ENCODE assay signal across 8 mouse cellular contexts in the genomic region with DNA sequence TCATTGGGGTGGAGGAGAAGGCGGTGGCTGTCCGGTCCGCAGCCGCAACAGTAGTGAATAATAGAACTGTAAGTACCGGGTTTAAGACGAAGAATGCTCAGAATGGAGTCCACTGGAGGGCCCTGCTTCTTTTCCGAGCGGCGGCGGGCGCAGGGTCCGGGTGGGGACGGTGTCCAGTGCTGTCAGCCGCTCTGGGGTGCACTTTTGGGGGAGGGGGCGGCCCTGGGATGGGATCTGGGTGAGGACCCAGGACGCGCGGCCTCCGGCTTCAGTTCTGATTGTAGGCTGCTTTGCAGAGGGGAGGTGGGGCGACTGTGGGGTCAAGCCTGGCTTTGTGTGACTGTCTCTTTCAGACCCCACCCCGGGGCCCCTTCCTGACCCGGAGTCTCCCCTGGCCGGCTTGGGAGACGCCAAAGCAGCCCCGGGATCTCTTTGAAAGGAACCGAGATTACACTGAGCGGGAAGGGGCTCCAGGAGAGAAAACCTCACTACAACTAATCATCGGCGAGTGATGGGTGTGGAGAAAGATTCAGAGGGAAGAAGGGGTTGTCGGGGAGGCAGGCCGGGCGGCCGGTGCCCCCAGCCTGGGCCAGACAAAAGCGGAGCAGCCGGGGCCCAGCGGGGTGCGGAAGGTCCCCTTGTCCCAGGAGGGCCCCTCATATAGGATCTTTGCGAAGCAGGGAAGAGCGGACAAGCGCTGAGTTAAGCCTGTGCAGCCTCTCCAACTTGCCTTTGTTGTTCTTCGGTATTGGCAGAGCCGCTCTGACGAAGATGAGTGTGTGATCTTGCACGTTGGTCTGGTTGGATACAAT. TPM values are rescaled to one million over a fixed set of nuclear protein-coding genes. Genes with fewer than 3 reads are reported as not detected.
DNase-seq lines count a peak whose midpoint lies in the region; ATAC-seq lines count a peak whose summit lies in the region.

No protein-coding gene starts in this region.

- under 1% methylated on average over 44 of the region's 44 CpGs for WGBS in embryonic facial prominence, embryonic 13.5 days
- 1% methylated on average over 43 of the region's 44 CpGs for WGBS in hindbrain, embryonic 15.5 days
- WGBS in midbrain, embryonic 15.5 days, result under 1% methylated on average over 44 of the region's 44 CpGs
- under 1% methylated on average over 44 of the region's 44 CpGs for WGBS in stomach, embryonic 15.5 days

- H3K9me3 ChIP-seq in embryonic facial prominence, embryonic 13.5 days, result no peaks in the 10 kb centered on the region
- H3K9me3 ChIP-seq in hindbrain, embryonic 15.5 days, result no peaks in the 10 kb centered on the region
- H3K9me3 ChIP-seq in midbrain, embryonic 15.5 days, result no peaks in the 10 kb centered on the region
- H3K9me3 ChIP-seq in stomach, embryonic 15.5 days, result no peaks in the 10 kb centered on the region

- intact Hi-C loops in gastrocnemius, postnatal 14 days (cut with DNase I; ENCODE audit: low total_unique reads), result loop anchor here (5.0 to 10.0 kb wide), 2 partner anchors 55 to 63 kb away; no protein-coding TSS in a partner anchor
- intact Hi-C loops in left cerebral cortex, postnatal 4 days (cut with DNase I), result loop anchor here (5.0 kb wide), 1 partner anchor 68 kb away; no protein-coding TSS in a partner anchor

- H3K9ac ChIP-seq in embryonic facial prominence, embryonic 13.5 days, result peak overlapping the region; percentile 94
- H3K9ac ChIP-seq in hindbrain, embryonic 15.5 days, result peak overlapping the region; percentile 83
- peak overlapping the region; percentile 95 for H3K9ac ChIP-seq in midbrain, embryonic 15.5 days
- H3K9ac ChIP-seq in stomach, embryonic 15.5 days, result peak overlapping the region; percentile 86

- peaks cover 17% of the 10 kb centered on the region for H3K4me1 ChIP-seq in embryonic facial prominence, embryonic 13.5 days
- H3K4me1 ChIP-seq in hindbrain, embryonic 15.5 days (replicated peaks), result peaks cover 30% of the 10 kb centered on the region
- peaks cover 33% of the 10 kb centered on the region for H3K4me1 ChIP-seq in midbrain, embryonic 15.5 days
- H3K4me1 ChIP-seq in stomach, embryonic 15.5 days, result peaks cover 4% of the 10 kb centered on the region

- peak overlapping the region; percentile 81 for H3K4me2 ChIP-seq in embryonic facial prominence, embryonic 13.5 days
- H3K4me2 ChIP-seq in hindbrain, embryonic 15.5 days, result peak overlapping the region; percentile 86
- H3K4me2 ChIP-seq in midbrain, embryonic 15.5 days, result peak overlapping the region; percentile 77
- peak overlapping the region; percentile 71 for H3K4me2 ChIP-seq in stomach, embryonic 15.5 days

- peak overlapping the region; percentile 94 for H3K27ac ChIP-seq in embryonic facial prominence, embryonic 13.5 days
- H3K27ac ChIP-seq in hindbrain, embryonic 15.5 days (replicated peaks), result peak overlapping the region; percentile 88
- peak overlapping the region; percentile 97 for H3K27ac ChIP-seq in midbrain, embryonic 15.5 days
- H3K27ac ChIP-seq in stomach, embryonic 15.5 days, result peak overlapping the region; percentile 95

- ATAC-seq in embryonic facial prominence, embryonic 13.5 days (ENCODE audit: insufficient number of reproducible peaks, insufficient read depth, low FRiP score, low TSS enrichment, low read depth), result peak; percentile 1
- peak; percentile 67 for ATAC-seq in hindbrain, embryonic 15.5 days (ENCODE audit: low FRiP score, low read depth)
- peak; percentile 62 for ATAC-seq in midbrain, embryonic 15.5 days (replicated peaks)
- ATAC-seq in stomach, embryonic 15.5 days (ENCODE audit: insufficient read depth, low FRiP score, low read depth), result peak; percentile 33

- no peaks in the 10 kb centered on the region for H3K27me3 ChIP-seq in embryonic facial prominence, embryonic 13.5 days
- no peaks in the 10 kb centered on the region for H3K27me3 ChIP-seq in hindbrain, embryonic 15.5 days
- no peaks in the 10 kb centered on the region for H3K27me3 ChIP-seq in midbrain, embryonic 15.5 days (replicated peaks)
- H3K27me3 ChIP-seq in stomach, embryonic 15.5 days (replicated peaks), result no peaks in the 10 kb centered on the region

- peak; percentile 51 for DNase-seq in gastrocnemius, postnatal 14 days
- DNase-seq in gastrocnemius, postnatal 25 days, result no peak
- peak; percentile 60 for DNase-seq in adrenal gland, adult 2 months
- DNase-seq in left cerebral cortex, postnatal 4 days, result peak; percentile 68

- H3K4me3 ChIP-seq in embryonic facial prominence, embryonic 13.5 days, result peak overlapping the region; percentile 97
- H3K4me3 ChIP-seq in hindbrain, embryonic 15.5 days, result peak overlapping the region; percentile 71
- H3K4me3 ChIP-seq in midbrain, embryonic 15.5 days, result peak overlapping the region; percentile 97
- H3K4me3 ChIP-seq in stomach, embryonic 15.5 days (replicated peaks), result peak overlapping the region; percentile 94

- H3K36me3 ChIP-seq in embryonic facial prominence, embryonic 13.5 days, result peaks cover 12% of the 10 kb centered on the region; the same call in 1 of the 2 replicates
- no peaks in the 10 kb centered on the region for H3K36me3 ChIP-seq in hindbrain, embryonic 15.5 days
- H3K36me3 ChIP-seq in midbrain, embryonic 15.5 days (replicated peaks), result no peaks in the 10 kb centered on the region
- H3K36me3 ChIP-seq in stomach, embryonic 15.5 days, result no peaks in the 10 kb centered on the region

RNA-seq across cellular contexts. Expression of gene Clasp1, which starts 0.8 kb away (rescaled TPM):
- 10 to 100 TPM; 53.0 to 66.0 TPM for total RNA-seq in gastrocnemius, postnatal 14 days (2021)
- 10 to 100 TPM; 42.9 to 45.4 TPM for total RNA-seq in gastrocnemius, postnatal 25 days (2021)
- total RNA-seq in adrenal gland, adult 2 months (2021), result 10 to 100 TPM; 36.0 to 42.9 TPM
- 13.1 and 14.9 TPM in 2 replicates for polyA plus RNA-seq in adrenal gland, adult 2 months (2012; rRNA removed)
- 61.3 and 67.1 TPM in 2 replicates for polyA plus RNA-seq in embryonic facial prominence, embryonic 13.5 days (2015; fragmentation: Nextera tagmentation; extraction: Ambion mirVana)
- 101 and 107 TPM in 2 replicates for polyA plus RNA-seq in hindbrain, embryonic 15.5 days (2015; fragmentation: Nextera tagmentation; extraction: Ambion mirVana)
- total RNA-seq in left cerebral cortex, postnatal 4 days (2021), result 100 to 1,000 TPM; 219 to 233 TPM
- polyA plus RNA-seq in midbrain, embryonic 15.5 days (2015; fragmentation: Nextera tagmentation; extraction: Ambion mirVana), result 124 and 135 TPM in 2 replicates
- polyA plus RNA-seq in stomach, embryonic 15.5 days (2015; fragmentation: Nextera tagmentation; extraction: Ambion mirVana), result 38.7 and 42.1 TPM in 2 replicates

Comparison
In these comparisons a context has a peak if more than half of its experiments do, and no peak if none do; other contexts are left out.
1. ATAC-seq: peak in every context shown above with its lines; median percentile 67 in hindbrain, embryonic 15.5 days; 62 in midbrain, embryonic 15.5 days; 33 in stomach, embryonic 15.5 days; 1 in embryonic facial prominence, embryonic 13.5 days.